Mouse (Mus musculus) retina, adult 2 months (tissue): ENCODE results near the gene Ybx2.

Experiments
- DNase-seq: peaks from one replicate; pipeline ENCODE4 v3.0.0-alpha.2; 2012; ENCODE audit warnings: low read depth, low spot score

Ybx2 gene

GRCm38 (mm10) chr11:69935137-69935879, at the start of gene Ybx2:
TSS of gene Ybx2 (plus strand) at chr11:69935796.
- peak; percentile 77 for DNase-seq

DNA sequence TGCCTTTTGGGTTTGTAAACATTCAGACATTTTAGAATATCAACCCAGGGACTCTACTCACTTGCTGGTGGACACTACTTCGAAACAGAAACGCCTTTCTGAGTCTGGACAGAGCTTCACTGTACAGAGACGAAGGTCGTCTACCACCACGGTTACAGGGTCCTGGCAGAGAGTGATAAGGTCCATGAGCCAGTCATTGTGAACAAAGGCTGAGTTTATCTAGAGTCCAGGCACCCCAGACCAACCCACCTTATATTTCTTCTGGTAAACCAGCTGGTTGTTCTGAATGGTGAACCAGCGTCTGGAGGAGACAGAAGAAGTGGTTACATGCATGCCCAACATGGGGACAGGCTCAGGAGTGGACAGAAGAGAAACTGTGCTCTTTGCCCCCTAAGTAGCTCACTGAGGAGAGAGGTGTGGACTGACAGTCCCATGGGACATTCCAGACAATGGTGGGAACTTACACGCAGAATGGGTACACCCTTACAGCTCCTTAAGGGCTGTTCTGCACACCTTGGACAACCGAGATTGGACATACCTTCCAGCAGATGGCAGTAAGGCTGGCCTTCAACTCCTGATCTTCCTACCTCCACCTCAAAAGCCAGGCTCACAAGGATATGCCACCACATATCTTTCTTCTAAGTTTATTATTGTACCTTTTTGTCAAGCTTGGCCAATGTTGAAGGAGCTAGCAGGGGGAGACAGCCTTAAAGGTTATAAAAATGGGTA, 48.5 kb upstream of the Ybx2 start:
- DNase-seq, result no peak

GRCm38 (mm10) chr11:69891482-69891881, 44.1 kb upstream of the Ybx2 start:
- no peak for DNase-seq

DNA sequence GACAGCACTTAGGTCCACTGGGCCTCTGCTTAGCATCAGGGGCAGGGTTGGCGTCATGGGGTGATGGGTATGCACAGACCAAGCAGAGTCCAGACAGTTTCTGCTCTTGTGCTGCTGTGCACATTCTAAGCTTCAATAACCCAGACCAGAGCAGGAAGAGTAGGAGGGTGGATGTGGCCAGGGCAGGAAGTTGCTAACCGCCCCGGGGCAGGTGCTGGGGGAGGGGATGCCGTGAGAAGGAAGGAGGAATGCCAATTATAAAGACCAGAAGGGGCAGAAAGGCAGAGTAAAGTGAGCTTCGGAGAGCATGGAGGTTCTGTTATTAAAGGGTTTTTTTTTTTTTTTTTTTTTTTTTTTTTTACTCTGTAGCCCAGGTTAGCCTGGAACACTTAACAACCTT, 40.9 kb upstream of the Ybx2 start:
- DNase-seq, result no peak

DNA sequence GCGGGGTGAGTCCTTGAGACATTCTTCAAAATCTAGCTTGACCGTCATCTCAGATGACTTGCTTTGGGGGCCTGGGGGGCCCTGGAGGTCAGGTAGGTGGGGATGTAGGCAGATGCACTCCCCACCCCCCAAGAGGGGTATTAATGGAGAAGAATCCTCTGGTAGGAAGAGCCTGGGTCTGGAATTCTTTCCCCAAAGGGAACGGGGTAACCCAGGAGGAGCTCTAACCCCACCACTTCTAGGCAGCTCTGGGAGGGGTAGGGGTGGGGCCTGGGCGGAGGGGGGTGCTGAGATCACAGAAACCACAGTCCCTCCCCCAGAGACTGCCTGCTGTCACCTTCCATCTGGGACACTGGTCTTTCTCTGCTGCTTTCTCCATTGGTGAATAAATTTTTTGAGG, 40.3 kb upstream of the Ybx2 start, which contains the start of gene Acap1:
TSS of gene Acap1 (minus strand) at position 249 of the 400 bp plus-strand sequence.
- no peak for DNase-seq

GRCm38 (mm10) chr11:69899870-69900269, 35.7 kb upstream of the Ybx2 start:
- no peak for DNase-seq

DNA sequence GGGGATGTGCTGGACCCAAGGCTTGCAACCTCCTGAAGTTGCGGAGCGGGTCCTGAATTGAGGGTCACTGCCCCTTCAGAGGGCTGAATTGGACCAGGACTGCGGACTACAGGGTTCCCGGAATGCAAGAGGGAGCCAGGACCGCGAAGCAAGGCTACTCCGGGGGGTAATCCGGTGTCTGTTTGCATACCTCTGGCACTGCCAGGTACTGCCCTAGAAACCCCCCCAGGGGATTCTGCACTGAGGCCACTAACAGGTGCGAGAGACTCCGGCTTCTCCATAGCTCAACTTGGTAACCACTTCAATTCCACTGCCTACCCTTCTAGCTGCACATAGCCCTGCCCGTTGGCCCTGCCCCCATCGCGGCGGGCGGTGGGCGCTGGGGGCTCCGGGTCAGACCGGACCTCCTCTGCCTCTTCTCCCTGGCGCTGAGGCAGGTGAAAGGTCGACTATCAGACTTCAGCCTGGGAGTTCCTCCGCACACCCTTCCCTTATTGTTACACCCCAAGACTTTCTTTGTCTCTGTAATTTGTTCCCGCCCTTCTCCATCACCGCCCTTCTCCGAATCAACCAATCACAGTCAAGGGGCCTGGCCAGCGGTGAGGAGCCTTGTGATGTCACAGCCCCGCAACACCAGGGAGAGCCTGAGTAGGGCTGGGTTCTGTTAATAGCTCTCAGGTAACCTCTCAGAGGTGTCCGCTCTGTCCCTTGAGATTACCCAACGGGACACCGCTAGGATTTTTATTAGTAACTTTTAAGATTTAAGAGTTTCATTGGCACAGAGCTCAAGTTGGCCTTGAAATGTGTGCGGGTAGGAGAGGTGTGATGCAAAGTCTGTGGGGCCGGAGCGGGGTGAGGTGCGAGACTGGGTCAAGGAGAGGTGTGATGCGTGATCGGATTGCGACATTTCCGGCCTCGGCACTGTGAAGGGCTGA, 34.9 kb upstream of the Ybx2 start, which contains the start of the genes 2810408A11Rik and Neurl4:
TSS of gene 2810408A11Rik (minus strand) at position 517 of the 935 bp plus-strand sequence.
TSS of gene Neurl4 (plus strand) at position 602 of the 935 bp plus-strand sequence.
- peak; percentile 78 for DNase-seq

- DNase-seq, result peak; percentile 87
Observed at GRCm38 (mm10) chr11:69901406-69901846, 34.2 kb upstream of the Ybx2 start.

DNA sequence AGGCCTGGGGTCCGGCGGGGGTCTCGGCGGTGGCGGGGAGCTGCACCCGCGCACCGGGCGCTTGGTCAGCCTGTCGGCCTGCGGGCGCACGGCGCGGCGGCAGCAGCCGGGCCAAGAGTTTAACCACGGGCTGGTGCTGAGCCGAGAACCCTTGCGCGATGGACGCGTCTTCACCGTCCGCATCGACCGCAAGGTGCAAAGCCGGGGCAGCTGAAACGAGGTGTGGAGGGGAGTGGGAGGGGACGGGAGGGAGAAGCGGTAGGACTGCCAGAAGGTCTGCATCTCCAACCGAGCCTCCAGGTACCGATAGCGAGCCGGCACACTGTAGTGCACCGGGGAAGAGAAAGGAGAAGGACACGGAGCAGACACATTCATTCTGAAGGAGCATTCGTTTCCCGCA, 33.6 kb upstream of the Ybx2 start:
- DNase-seq, result no peak

DNA sequence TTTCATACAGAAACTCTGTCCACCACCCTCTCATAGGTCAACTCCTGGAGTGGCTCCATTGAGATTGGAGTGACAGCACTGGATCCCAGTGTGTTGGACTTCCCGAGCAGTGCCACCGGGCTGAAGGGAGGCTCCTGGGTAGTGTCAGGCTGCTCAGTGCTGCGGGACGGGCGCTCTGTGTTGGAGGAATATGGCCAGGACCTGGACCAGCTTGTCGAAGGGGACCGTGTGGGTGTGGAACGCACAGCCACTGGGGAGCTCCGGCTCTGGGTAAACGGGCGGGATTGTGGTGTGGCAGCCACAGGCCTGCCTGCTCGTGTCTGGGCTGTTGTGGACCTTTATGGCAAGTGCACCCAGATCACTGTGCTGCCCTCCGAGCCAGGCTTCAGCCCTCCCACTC, 32.6 kb upstream of the Ybx2 start:
- DNase-seq, result no peak

DNA sequence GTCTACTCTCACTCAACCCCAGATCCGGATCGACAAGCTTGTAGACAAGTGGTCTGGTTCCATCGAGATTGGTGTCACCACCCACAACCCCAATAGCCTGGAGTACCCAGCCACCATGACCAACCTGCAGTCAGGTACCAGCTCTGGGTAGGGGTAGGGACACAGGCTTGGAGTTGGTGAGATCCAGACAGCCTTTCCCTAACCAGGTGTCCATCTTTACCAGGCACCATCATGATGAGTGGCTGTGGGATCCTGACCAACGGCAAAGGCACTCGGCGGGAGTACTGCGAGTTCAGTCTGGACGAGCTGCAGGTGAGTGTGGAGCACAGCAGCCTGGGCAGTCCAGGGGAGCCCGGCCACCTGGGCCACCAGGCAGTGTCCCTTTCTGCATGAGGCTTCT, 31.3 kb upstream of the Ybx2 start:
- no peak for DNase-seq

DNA sequence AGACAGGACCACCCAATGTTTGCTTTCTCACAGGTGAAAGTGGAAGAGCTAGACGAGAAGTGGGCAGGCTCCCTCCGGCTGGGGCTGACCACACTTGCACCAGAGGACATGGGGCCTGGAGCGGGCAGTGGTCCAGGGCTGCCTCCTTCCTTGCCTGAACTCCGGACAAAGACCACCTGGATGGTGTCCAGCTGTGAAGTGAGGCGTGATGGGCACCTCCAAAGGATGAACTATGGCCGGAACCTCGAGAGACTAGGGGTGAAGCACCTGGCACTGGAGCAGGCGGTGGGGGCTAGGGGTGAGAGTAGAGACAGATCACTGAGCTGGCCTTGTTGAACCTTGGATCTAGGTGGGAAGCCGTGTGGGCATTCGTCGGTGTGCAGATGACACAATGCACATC, 27.0 kb upstream of the Ybx2 start:
- DNase-seq, result no peak

- DNase-seq, result no peak
Observed at GRCm38 (mm10) chr11:69909174-69909573, 26.4 kb upstream of the Ybx2 start.

- no peak for DNase-seq
Observed at GRCm38 (mm10) chr11:69910177-69910576, 25.4 kb upstream of the Ybx2 start.

DNA sequence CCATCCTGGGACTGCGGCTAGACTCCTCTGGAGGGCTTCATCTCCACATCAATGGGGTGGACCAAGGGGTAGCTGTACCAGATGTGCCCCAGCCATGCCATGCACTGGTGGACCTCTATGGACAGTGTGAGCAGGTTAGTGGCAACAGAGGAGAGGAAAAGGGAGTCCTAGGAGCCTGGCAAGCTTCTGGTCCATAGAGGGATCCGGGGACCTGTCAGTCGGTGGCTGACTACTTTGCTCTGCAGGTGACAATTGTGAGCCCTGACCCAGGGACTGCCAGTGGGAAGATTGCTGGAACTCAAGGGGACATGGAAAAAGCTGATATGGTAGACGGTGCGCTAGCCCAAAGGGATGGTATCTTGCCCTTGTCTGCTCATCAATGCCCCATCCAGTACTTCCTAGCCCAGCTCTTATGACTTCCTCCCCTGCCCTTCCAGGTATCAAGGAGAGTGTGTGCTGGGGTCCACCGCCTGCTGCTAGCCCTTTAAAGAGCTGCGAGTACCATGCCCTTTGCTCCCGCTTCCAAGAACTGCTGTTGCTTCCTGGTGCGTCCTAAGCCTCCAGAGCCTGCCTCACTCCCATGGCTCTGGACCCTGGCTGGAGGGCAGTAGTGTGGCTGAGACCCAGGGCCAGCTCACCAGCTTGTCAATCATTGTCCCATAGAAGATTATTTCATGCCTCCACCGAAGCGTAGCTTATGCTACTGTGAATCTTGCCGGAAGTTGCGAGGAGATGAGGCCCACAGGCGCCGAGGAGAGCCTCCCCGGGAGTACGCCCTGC, 24.6 kb upstream of the Ybx2 start:
- no peak for DNase-seq

GRCm38 (mm10) chr11:69911701-69912100, 23.9 kb upstream of the Ybx2 start:
- DNase-seq, result no peak

DNA sequence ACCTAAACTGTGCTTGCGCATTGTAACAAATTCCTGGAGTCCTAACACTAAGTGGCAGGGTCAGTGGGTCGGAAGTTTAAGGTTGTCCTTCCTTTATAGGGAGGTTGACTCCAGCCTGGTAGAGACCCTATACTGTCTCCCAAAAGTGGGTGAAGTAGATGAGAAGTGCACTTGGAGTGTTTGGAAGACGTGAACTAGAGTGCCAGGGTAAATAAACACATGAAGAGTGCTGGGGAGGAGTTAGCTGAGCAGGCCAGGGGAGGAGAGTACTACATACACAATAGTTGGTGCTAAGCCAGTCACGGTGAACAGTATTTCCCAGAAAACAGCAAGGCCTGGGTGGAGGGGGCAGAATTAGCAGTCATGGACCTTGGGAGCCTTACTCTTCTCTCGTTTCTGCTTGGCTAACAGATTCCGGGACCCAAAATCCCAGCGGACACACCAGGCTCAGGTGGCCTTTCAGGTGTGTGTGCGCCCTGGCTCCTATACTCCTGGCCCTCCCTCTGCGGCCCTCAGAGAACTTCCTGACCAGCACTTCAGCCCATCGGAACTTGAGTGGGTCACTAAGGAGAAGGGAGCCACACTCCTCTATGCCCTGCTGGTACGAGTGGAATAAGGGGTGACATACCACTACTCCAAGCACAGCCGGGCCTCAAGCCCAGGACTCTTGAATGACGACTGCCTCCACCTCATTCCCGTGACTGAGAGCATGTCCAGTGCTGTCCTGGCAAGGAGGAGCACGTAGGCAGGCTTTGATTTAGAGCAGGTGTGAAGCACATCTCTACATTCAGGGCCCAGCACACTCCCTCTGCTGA, 22.7 kb upstream of the Ybx2 start:
- no peak for DNase-seq

DNA sequence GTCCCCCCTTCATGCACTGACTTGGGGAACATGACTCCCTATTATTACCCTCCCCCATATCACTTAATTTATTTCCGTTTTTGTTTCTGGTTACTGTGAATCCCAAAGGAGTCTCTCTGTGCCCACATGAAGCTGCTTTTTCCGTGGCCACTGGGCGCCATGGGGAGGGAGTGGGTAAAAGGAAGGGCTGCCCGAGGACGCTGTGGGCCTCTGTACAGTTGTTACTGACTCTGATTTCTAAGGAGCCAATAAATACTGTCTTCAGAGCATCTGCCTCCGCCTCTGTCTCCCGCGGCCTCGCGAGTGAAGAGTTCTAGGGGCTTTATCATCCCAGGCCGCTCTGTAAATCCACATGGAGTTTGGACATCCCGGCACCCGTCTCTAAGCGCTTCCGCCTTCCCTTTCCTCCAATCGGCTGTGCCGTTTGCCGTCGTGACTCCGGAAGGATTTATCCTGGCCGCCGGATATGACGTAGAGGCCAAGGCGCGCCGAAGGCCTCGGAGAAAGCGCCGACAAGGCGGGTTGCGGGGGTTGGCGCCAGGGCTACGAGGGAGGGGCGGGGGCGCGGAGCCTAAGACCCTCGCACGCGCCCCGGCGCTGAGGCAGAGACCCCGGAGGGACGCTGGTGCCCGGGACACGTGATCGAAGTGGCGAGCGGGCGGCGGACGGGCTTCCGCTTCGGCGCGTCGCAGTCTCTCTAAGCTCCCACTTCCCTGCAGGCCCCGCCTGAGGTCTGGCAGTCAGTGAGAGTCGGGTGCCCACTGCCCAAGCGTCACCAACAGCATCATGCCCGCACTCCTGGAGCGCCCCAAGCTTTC, 21.8 kb upstream of the Ybx2 start, which contains the start of gene Gps2:
TSS of gene Gps2 (plus strand) at position 335 of the 818 bp plus-strand sequence.
- peak; percentile 95 for DNase-seq

- DNase-seq, result no peak
Observed at GRCm38 (mm10) chr11:69914372-69914764, 21.2 kb upstream of the Ybx2 start.
